Mouse (Mus musculus): ENCODE results near the gene Dleu7. TPM values are rescaled to one million over a fixed set of nuclear protein-coding genes. Genes with fewer than 3 reads are reported as not detected.

The Dleu7 gene
- polyA plus RNA-seq (2015; fragmentation: Nextera tagmentation; extraction: Ambion mirVana), result 0.57 and 0.77 TPM in 2 replicates

- H3K4me1 ChIP-seq (ENCODE audit: control insufficient read depth, insufficient read depth, low read length), result peaks cover 7% of the 10 kb centered on the region; the same call in 1 of the 2 replicates
- no peaks in the 10 kb centered on the region for H3K9me3 ChIP-seq (ENCODE audit: control insufficient read depth, low read length)
- 2% methylated on average over 60 of the region's 60 CpGs for WGBS
- H3K27me3 ChIP-seq (replicated peaks; ENCODE audit: control insufficient read depth, insufficient read depth, low read length), result no peaks in the 10 kb centered on the region
- H3K4me3 ChIP-seq (ENCODE audit: low read length), result peak within 1 kb of the TSS; percentile 50
- peak within 1 kb of the TSS; percentile 96 for H3K4me2 ChIP-seq (ENCODE audit: low read depth, low read length)
- peak within 1 kb of the TSS; percentile 63 for H3K9ac ChIP-seq (ENCODE audit: low read depth, low read length)
- peak; percentile 50 for ATAC-seq
- no peak within 1 kb of the TSS for H3K27ac ChIP-seq (ENCODE audit: low read length)
- H3K36me3 ChIP-seq (ENCODE audit: control insufficient read depth, insufficient read depth, low read length), result no peaks in the 10 kb centered on the region
Observed at GRCm38 (mm10) chr14:62292488-62293339, at the start of gene Dleu7, which contains the start of gene Rnaseh2b. Gene Dleu7, minus strand, starts transcription at chr14:62293047. Gene Rnaseh2b, plus strand, starts transcription at chr14:62292589.

GRCm38 (mm10) chr14:62341887-62342642, 49.2 kb upstream of the Dleu7 start:
- Histone ChIP-seq H3K27me3 (replicated peaks; ENCODE audit: control insufficient read depth, insufficient read depth, low read length) (no peaks in the 10 kb centered on the region), H3K9me3 (ENCODE audit: control insufficient read depth, low read length) (no peaks in the 10 kb centered on the region), H3K9ac (ENCODE audit: low read depth, low read length) (no peak overlapping the region), H3K4me1 (ENCODE audit: control insufficient read depth, insufficient read depth, low read length) (no peaks in the 10 kb centered on the region), H3K4me2 (ENCODE audit: low read depth, low read length) (no peak overlapping the region), H3K27ac (ENCODE audit: low read length) (peak overlapping the region; percentile 47; the same call in 1 of the 2 replicates), H3K36me3 (ENCODE audit: control insufficient read depth, insufficient read depth, low read length) (no peaks in the 10 kb centered on the region), H3K4me3 (ENCODE audit: low read length) (no peak overlapping the region)
- WGBS, result 63% methylated on average over 8 of the region's 8 CpGs
- no peak for ATAC-seq

- no peak for ATAC-seq
- no peaks in the 10 kb centered on the region for H3K9me3 ChIP-seq (ENCODE audit: control insufficient read depth, low read length)
- no peaks in the 10 kb centered on the region for H3K4me1 ChIP-seq (ENCODE audit: control insufficient read depth, insufficient read depth, low read length)
- WGBS, result 97% methylated on average over 1 of the region's 1 CpGs
- no peaks in the 10 kb centered on the region for H3K36me3 ChIP-seq (ENCODE audit: control insufficient read depth, insufficient read depth, low read length)
- no peaks in the 10 kb centered on the region for H3K27me3 ChIP-seq (replicated peaks; ENCODE audit: control insufficient read depth, insufficient read depth, low read length)
- H3K27ac ChIP-seq (ENCODE audit: low read length), result no peak overlapping the region
- H3K4me3 ChIP-seq (ENCODE audit: low read length), result no peak overlapping the region
- H3K9ac ChIP-seq (ENCODE audit: low read depth, low read length), result no peak overlapping the region
- no peak overlapping the region for H3K4me2 ChIP-seq (ENCODE audit: low read depth, low read length)
Observed at GRCm38 (mm10) chr14:62339196-62339595, 46.3 kb upstream of the Dleu7 start.

- Histone ChIP-seq H3K27ac (ENCODE audit: low read length) (no peak overlapping the region), H3K9ac (ENCODE audit: low read depth, low read length) (no peak overlapping the region), H3K4me1 (ENCODE audit: control insufficient read depth, insufficient read depth, low read length) (peaks cover 7% of the 10 kb centered on the region), H3K9me3 (ENCODE audit: control insufficient read depth, low read length) (no peaks in the 10 kb centered on the region), H3K27me3 (replicated peaks; ENCODE audit: control insufficient read depth, insufficient read depth, low read length) (no peaks in the 10 kb centered on the region), H3K4me3 (ENCODE audit: low read length) (no peak overlapping the region), H3K36me3 (ENCODE audit: control insufficient read depth, insufficient read depth, low read length) (no peaks in the 10 kb centered on the region), H3K4me2 (ENCODE audit: low read depth, low read length) (no peak overlapping the region)
- WGBS, result 74% methylated on average over 9 of the region's 9 CpGs
- ATAC-seq, result no peak
Observed at GRCm38 (mm10) chr14:62333909-62334687, 41.3 kb upstream of the Dleu7 start.

- peaks cover 7% of the 10 kb centered on the region for H3K4me1 ChIP-seq (ENCODE audit: control insufficient read depth, insufficient read depth, low read length)
- WGBS, result under 1% methylated on average over 62 of the region's 62 CpGs
- H3K27ac ChIP-seq (ENCODE audit: low read length), result peak overlapping the region; percentile 84
- peak overlapping the region; percentile 80 for H3K4me3 ChIP-seq (ENCODE audit: low read length)
- no peaks in the 10 kb centered on the region for H3K36me3 ChIP-seq (ENCODE audit: control insufficient read depth, insufficient read depth, low read length)
- peak; percentile 93 for ATAC-seq
- no peaks in the 10 kb centered on the region for H3K9me3 ChIP-seq (ENCODE audit: control insufficient read depth, low read length)
- H3K9ac ChIP-seq (ENCODE audit: low read depth, low read length), result peak overlapping the region; percentile 86
- H3K27me3 ChIP-seq (replicated peaks; ENCODE audit: control insufficient read depth, insufficient read depth, low read length), result no peaks in the 10 kb centered on the region
- peak overlapping the region; percentile 86 for H3K4me2 ChIP-seq (ENCODE audit: low read depth, low read length)
Observed at GRCm38 (mm10) chr14:62331866-62332619, 39.2 kb upstream of the Dleu7 start.

- Histone ChIP-seq H3K9me3 (ENCODE audit: control insufficient read depth, low read length) (no peaks in the 10 kb centered on the region), H3K27me3 (replicated peaks; ENCODE audit: control insufficient read depth, insufficient read depth, low read length) (no peaks in the 10 kb centered on the region), H3K4me1 (ENCODE audit: control insufficient read depth, insufficient read depth, low read length) (peaks cover 7% of the 10 kb centered on the region), H3K4me3 (ENCODE audit: low read length) (peak overlapping the region; percentile 80), H3K27ac (ENCODE audit: low read length) (peak overlapping the region; percentile 84; the same call in 1 of the 2 replicates), H3K4me2 (ENCODE audit: low read depth, low read length) (peak overlapping the region; percentile 86), H3K36me3 (ENCODE audit: control insufficient read depth, insufficient read depth, low read length) (no peaks in the 10 kb centered on the region), H3K9ac (ENCODE audit: low read depth, low read length) (peak overlapping the region; percentile 86)
- ATAC-seq, result no peak
- 26% methylated on average over 6 of the region's 6 CpGs for WGBS
Observed at GRCm38 (mm10) chr14:62331457-62331856, 38.6 kb upstream of the Dleu7 start.

GRCm38 (mm10) chr14:62329631-62330030, 36.8 kb upstream of the Dleu7 start:
- Histone ChIP-seq H3K36me3 (ENCODE audit: control insufficient read depth, insufficient read depth, low read length) (no peaks in the 10 kb centered on the region), H3K4me1 (ENCODE audit: control insufficient read depth, insufficient read depth, low read length) (peaks cover 7% of the 10 kb centered on the region), H3K4me2 (ENCODE audit: low read depth, low read length) (no peak overlapping the region), H3K9me3 (ENCODE audit: control insufficient read depth, low read length) (no peaks in the 10 kb centered on the region), H3K27me3 (replicated peaks; ENCODE audit: control insufficient read depth, insufficient read depth, low read length) (no peaks in the 10 kb centered on the region), H3K27ac (ENCODE audit: low read length) (no peak overlapping the region), H3K9ac (ENCODE audit: low read depth, low read length) (no peak overlapping the region), H3K4me3 (ENCODE audit: low read length) (no peak overlapping the region)
- WGBS, result 88% methylated on average over 3 of the region's 3 CpGs
- ATAC-seq, result no peak

- H3K27me3 ChIP-seq (replicated peaks; ENCODE audit: control insufficient read depth, insufficient read depth, low read length), result no peaks in the 10 kb centered on the region
- H3K27ac ChIP-seq (ENCODE audit: low read length), result no peak overlapping the region
- no peak overlapping the region for H3K9ac ChIP-seq (ENCODE audit: low read depth, low read length)
- no peak overlapping the region for H3K4me3 ChIP-seq (ENCODE audit: low read length)
- no peak overlapping the region for H3K4me2 ChIP-seq (ENCODE audit: low read depth, low read length)
- ATAC-seq, result no peak
- H3K9me3 ChIP-seq (ENCODE audit: control insufficient read depth, low read length), result no peaks in the 10 kb centered on the region
- H3K4me1 ChIP-seq (ENCODE audit: control insufficient read depth, insufficient read depth, low read length), result peaks cover 7% of the 10 kb centered on the region
- H3K36me3 ChIP-seq (ENCODE audit: control insufficient read depth, insufficient read depth, low read length), result no peaks in the 10 kb centered on the region
- WGBS, result 43% methylated on average over 6 of the region's 6 CpGs
Observed at GRCm38 (mm10) chr14:62328606-62329005, 35.8 kb upstream of the Dleu7 start.
